Mouse (Mus musculus) liver, embryonic 14.5 days (tissue): ENCODE measurements around the gene Mapk3. TPM values are rescaled to one million over a fixed set of nuclear protein-coding genes. Genes with fewer than 3 reads are reported as not detected.

Experiments used
- ATAC-seq: fragments of 200-750 bp; cut with Nextera tagmentation; 2 replicates; pipeline ENCODE4 v1.8.0; 2017; ENCODE audit warnings: moderate number of reproducible peaks, mild to moderate bottlenecking, moderate library complexity; ENCODE audit not compliant: insufficient read depth
- DNase-seq, 3 experiments: peaks; one replicate each; pipeline ENCODE4 v3.0.0-alpha.2; 2012 to 2013; ENCODE audit warnings: low read depth in 3 of 3, low spot score in 3 of 3
- H3K27ac ChIP-seq: fragments of 300-500 bp; sonication (generic); 2 replicates; pipeline ENCODE4 v1.5.1; 2014; ENCODE audit warnings: moderate library complexity, mild to moderate bottlenecking, control low read depth, inconsistent platforms
- H3K27me3 ChIP-seq: fragments of 300-500 bp; sonication (generic); 2 replicates; pipeline ENCODE4 v1.6.1; 2014; ENCODE audit warnings: mild to moderate bottlenecking, low read length, moderate library complexity; ENCODE audit not compliant: control insufficient read depth, insufficient read depth
- H3K36me3 ChIP-seq: fragments of 300-500 bp; sonication (generic); replicated peaks from 2 replicates; pipeline ENCODE4 v1.6.1; 2014; ENCODE audit warnings: low read depth; ENCODE audit not compliant: control insufficient read depth, insufficient read depth
- H3K4me1 ChIP-seq, 2 experiments: fragments of 200-500 bp in 1 of 2; fragments of 300-500 bp in 1 of 2; sonication (generic) in 1 of 2; replicated peaks; 2 replicates each; pipeline ENCODE4 v1.6.1; 2012 to 2014; ENCODE audit warnings: antibody characterized with exemption in 1 of 2, inconsistent platforms in 1 of 2, low read length in 1 of 2; ENCODE audit not compliant: control insufficient read depth in 2 of 2, insufficient read depth in 2 of 2
- H3K4me2 ChIP-seq: fragments of 300-500 bp; sonication (generic); 2 replicates; pipeline ENCODE4 v1.6.1; 2014; ENCODE audit warnings: low read depth, mild to moderate bottlenecking, control low read depth, moderate library complexity
- H3K4me3 ChIP-seq, 2 experiments: fragments of 200-500 bp in 1 of 2; fragments of 300-500 bp in 1 of 2; sonication (generic) in 1 of 2; 2 replicates each; pipeline ENCODE4 v1.5.1; 2012 to 2014; ENCODE audit warnings: low read depth in 2 of 2, low read length in 2 of 2, mild to moderate bottlenecking in 2 of 2, control low read depth in 1 of 2, inconsistent platforms in 1 of 2, moderate library complexity in 1 of 2; ENCODE audit not compliant: insufficient read depth in 1 of 2
- H3K9ac ChIP-seq: fragments of 300-500 bp; sonication (generic); replicated peaks from 2 replicates; pipeline ENCODE4 v1.6.1; 2014; ENCODE audit warnings: mild to moderate bottlenecking, control low read depth, moderate library complexity
- H3K9me3 ChIP-seq: fragments of 300-500 bp; sonication (generic); 2 replicates; pipeline ENCODE4 v1.6.1; 2016; ENCODE audit warnings: low read length, mixed read lengths; ENCODE audit not compliant: control insufficient read depth
- CTCF ChIP-seq: IDR thresholded peaks from 2 replicates; pipeline ENCODE4 v1.5.1; 2016; ENCODE audit warnings: antibody characterized with exemption, low read depth, control low read depth
- EP300 ChIP-seq: IDR thresholded peaks from 2 replicates; pipeline ENCODE4 v1.6.1; 2016; ENCODE audit warnings: antibody characterized with exemption, low read depth
- WGBS: fragments of 180-500 bp; shearing (Covaris S2); extraction: QIAGEN DNeasy Blood & Tissue Kit; methylation state at CpG from one replicate; pipeline ENCODE4 v1.1.7; 2014; ENCODE audit not compliant: insufficient replicate concordance; 5-methylcytosine and 5-hydroxymethylcytosine counted together
- polyA plus RNA-seq, 2 experiments: library from polyadenylated mRNA; depleted of rRNA in 1 of 2; stranded (reverse) in 1 of 2; unstranded in 1 of 2; fragments of >200 nt; fragmentation: Nextera tagmentation in 1 of 2; extraction: Ambion mirVana in 1 of 2; gene quantifications; 2 replicates each; pipeline versions ENCODE4 v1.2.1 to v1.2.3; 2012 to 2014

The Mapk3 gene
- polyA plus RNA-seq, 2 experiments = 14.4 to 35.9 TPM

- DNase-seq (no peak), ATAC-seq (no peak)
- H3K4me2 ChIP-seq = no peak overlapping the region
- H3K36me3 ChIP-seq = no peaks in the 10 kb centered on the region; the same call in 1 of the 2 replicates
- H3K27ac ChIP-seq = no peak overlapping the region
- no peaks in the 10 kb centered on the region for H3K27me3 ChIP-seq
- no peak for TF ChIP-seq EP300
- TF ChIP-seq CTCF = no peak
- H3K4me3 ChIP-seq = no peak overlapping the region
- WGBS = 66% methylated on average over 6 of the region's 6 CpGs
- no peaks in the 10 kb centered on the region for H3K9me3 ChIP-seq
- peaks cover 7 to 16% of the 10 kb centered on the region in 2 experiments; a peak in 3 of 4 replicates for H3K4me1 ChIP-seq
- H3K9ac ChIP-seq = no peak overlapping the region
These were observed 47.6 kb downstream of the Mapk3 start for GRCm38 (mm10) chr7:126806956-126807355.

GRCm38 (mm10) chr7:126807405-126807804 lies 48.0 kb downstream of the Mapk3 start:
- no peaks in the 10 kb centered on the region for H3K27me3 ChIP-seq
- DNase-seq (no peak), ATAC-seq (no peak)
- no peaks in the 10 kb centered on the region for H3K9me3 ChIP-seq
- 66% methylated on average over 4 of the region's 4 CpGs for WGBS
- H3K36me3 ChIP-seq = no peaks in the 10 kb centered on the region; the same call in 1 of the 2 replicates
- H3K4me3 ChIP-seq = no peak overlapping the region
- TF ChIP-seq EP300 = no peak
- no peak for TF ChIP-seq CTCF
- no peak overlapping the region for H3K4me2 ChIP-seq
- no peak overlapping the region for H3K9ac ChIP-seq
- H3K27ac ChIP-seq = no peak overlapping the region
- H3K4me1 ChIP-seq = peaks cover 7 to 16% of the 10 kb centered on the region in 2 experiments; a peak in 3 of 4 replicates

GRCm38 (mm10) chr7:126808703-126809455 lies 49.5 kb downstream of the Mapk3 start:
- peak; percentile 92 for ATAC-seq
- Histone ChIP-seq H3K36me3 (no peaks in the 10 kb centered on the region; the same call in 1 of the 2 replicates), H3K27ac (peak overlapping the region; percentile 38), H3K9ac (peak overlapping the region; percentile 61), H3K9me3 (no peaks in the 10 kb centered on the region), H3K4me3 (peak overlapping the region; percentile 36 to 56), H3K27me3 (no peaks in the 10 kb centered on the region), H3K4me1 (peaks cover 7 to 14% of the 10 kb centered on the region in 2 experiments; a peak in 3 of 4 replicates), H3K4me2 (peak overlapping the region; percentile 75)
- TF ChIP-seq CTCF (peak; percentile 46), EP300 (no peak)
- 2% methylated on average over 42 of the region's 43 CpGs for WGBS
- peak; percentile 72 to 75 (median 73) for DNase-seq

DNA sequence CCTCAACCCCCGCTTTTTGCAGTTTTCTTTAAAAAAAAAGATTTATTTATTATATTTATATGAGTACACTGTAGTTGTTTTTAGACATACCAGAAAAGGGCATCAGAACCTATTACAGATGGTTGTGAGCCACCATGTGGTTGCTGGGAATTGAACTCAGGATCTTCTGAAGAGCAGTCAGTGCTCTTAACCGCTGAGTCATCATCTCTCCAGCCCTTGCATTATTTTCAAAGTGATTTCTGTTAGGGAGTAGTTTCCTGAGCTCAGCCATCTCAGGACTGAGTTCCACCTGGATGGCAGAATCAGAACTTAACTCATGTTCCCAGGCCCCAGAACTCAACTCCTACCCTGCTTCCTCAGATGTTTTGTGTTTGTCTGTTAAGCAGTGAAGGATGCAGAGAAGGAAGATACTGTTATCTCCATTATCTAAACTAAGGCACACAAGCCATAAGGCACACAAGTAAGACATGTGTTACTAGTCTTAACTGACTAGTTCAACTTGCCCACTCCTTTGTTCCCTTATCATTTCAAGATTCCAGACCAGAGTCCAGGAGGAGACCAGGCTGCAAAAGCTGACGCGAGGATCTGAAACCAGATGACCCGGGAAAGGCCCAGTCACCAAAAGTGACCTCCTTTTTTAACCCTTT lies 50.4 kb downstream of the Mapk3 start:
- H3K9ac ChIP-seq = no peak overlapping the region
- DNase-seq (no peak), ATAC-seq (no peak)
- no peaks in the 10 kb centered on the region; the same call in 1 of the 2 replicates for H3K36me3 ChIP-seq
- H3K4me3 ChIP-seq = no peak overlapping the region; a peak in 1 of 4 replicates
- H3K27me3 ChIP-seq = no peaks in the 10 kb centered on the region
- H3K27ac ChIP-seq = no peak overlapping the region; the same call in 1 of the 2 replicates
- WGBS = 44% methylated on average over 5 of the region's 5 CpGs
- H3K4me2 ChIP-seq = peak overlapping the region; percentile 75
- TF ChIP-seq CTCF = no peak
- no peak for TF ChIP-seq EP300
- H3K9me3 ChIP-seq = no peaks in the 10 kb centered on the region
- peaks cover 7 to 14% of the 10 kb centered on the region in 2 experiments; a peak in 3 of 4 replicates for H3K4me1 ChIP-seq

Other genes with a start within 250 kb of the Mapk3 start
- 45.7 and 58.0 TPM in 2 replicates for gene Eif3c, start 193.2 kb upstream of the Mapk3 start, polyA plus RNA-seq (2012; rRNA removed)
- 94.4 and 96.2 TPM in 2 replicates for gene Eif3c, start 193.2 kb upstream of the Mapk3 start, polyA plus RNA-seq (2014; fragmentation: Nextera tagmentation; extraction: Ambion mirVana)
- gene Apobr, start 174.7 kb upstream of the Mapk3 start, polyA plus RNA-seq (2012; rRNA removed) = 1.2 and 1.6 TPM in 2 replicates
- gene Apobr, start 174.7 kb upstream of the Mapk3 start, polyA plus RNA-seq (2014; fragmentation: Nextera tagmentation; extraction: Ambion mirVana) = 0.69 TPM in 2 replicates
- gene Cln3, start 173.8 kb upstream of the Mapk3 start, polyA plus RNA-seq (2012; rRNA removed) = 8.4 and 8.8 TPM in 2 replicates
- gene Cln3, start 173.8 kb upstream of the Mapk3 start, polyA plus RNA-seq (2014; fragmentation: Nextera tagmentation; extraction: Ambion mirVana) = 7.2 and 9.7 TPM in 2 replicates
- 0.07 TPM in 1 of 2 replicates, not detected in the other for gene Il27, start 164.7 kb upstream of the Mapk3 start, polyA plus RNA-seq (2012; rRNA removed)
- not detected in 2 replicates for gene Il27, start 164.7 kb upstream of the Mapk3 start, polyA plus RNA-seq (2014; fragmentation: Nextera tagmentation; extraction: Ambion mirVana)
- gene Nupr1, start 128.7 kb upstream of the Mapk3 start, polyA plus RNA-seq (2012; rRNA removed) = 1.9 and 2.6 TPM in 2 replicates
- 1.3 and 3.2 TPM in 2 replicates for gene Nupr1, start 128.7 kb upstream of the Mapk3 start, polyA plus RNA-seq (2014; fragmentation: Nextera tagmentation; extraction: Ambion mirVana)
- 19.5 and 24.7 TPM in 2 replicates for gene Sgf29, start 110.3 kb upstream of the Mapk3 start, polyA plus RNA-seq (2012; rRNA removed)
- gene Sgf29, start 110.3 kb upstream of the Mapk3 start, polyA plus RNA-seq (2014; fragmentation: Nextera tagmentation; extraction: Ambion mirVana) = 23.6 and 34.4 TPM in 2 replicates
- 4.5 and 6.4 TPM in 2 replicates for gene Sult1a1, start 83.2 kb upstream of the Mapk3 start, polyA plus RNA-seq (2012; rRNA removed)
- 13.1 and 15.2 TPM in 2 replicates for gene Sult1a1, start 83.2 kb upstream of the Mapk3 start, polyA plus RNA-seq (2014; fragmentation: Nextera tagmentation; extraction: Ambion mirVana)
- gene Bola2, start 64.2 kb upstream of the Mapk3 start, polyA plus RNA-seq (2012; rRNA removed) = 35.8 and 69.8 TPM in 2 replicates
- gene Bola2, start 64.2 kb upstream of the Mapk3 start, polyA plus RNA-seq (2014; fragmentation: Nextera tagmentation; extraction: Ambion mirVana) = 97.2 and 111 TPM in 2 replicates
- 5.7 and 6.3 TPM in 2 replicates for gene Slx1b, start 63.8 kb upstream of the Mapk3 start, polyA plus RNA-seq (2012; rRNA removed)
- gene Slx1b, start 63.8 kb upstream of the Mapk3 start, polyA plus RNA-seq (2014; fragmentation: Nextera tagmentation; extraction: Ambion mirVana) = 1.8 and 2.0 TPM in 2 replicates
- gene Coro1a, start 51.8 kb upstream of the Mapk3 start, polyA plus RNA-seq (2012; rRNA removed) = 48.0 and 52.5 TPM in 2 replicates
- 65.6 and 81.5 TPM in 2 replicates for gene Coro1a, start 51.8 kb upstream of the Mapk3 start, polyA plus RNA-seq (2014; fragmentation: Nextera tagmentation; extraction: Ambion mirVana)
- 1.3 and 2.0 TPM in 2 replicates for gene Gdpd3, start 6.7 kb downstream of the Mapk3 start, polyA plus RNA-seq (2012; rRNA removed)
- gene Gdpd3, start 6.7 kb downstream of the Mapk3 start, polyA plus RNA-seq (2014; fragmentation: Nextera tagmentation; extraction: Ambion mirVana) = 0.27 and 0.59 TPM in 2 replicates
- gene Ypel3, start 17.4 kb downstream of the Mapk3 start, polyA plus RNA-seq (2012; rRNA removed) = 69.9 and 74.2 TPM in 2 replicates
- gene Ypel3, start 17.4 kb downstream of the Mapk3 start, polyA plus RNA-seq (2014; fragmentation: Nextera tagmentation; extraction: Ambion mirVana) = 76.0 and 83.3 TPM in 2 replicates
- gene Tbx6, start 21.9 kb downstream of the Mapk3 start, polyA plus RNA-seq (2012; rRNA removed) = 1.3 and 1.5 TPM in 2 replicates
- 0.43 and 0.47 TPM in 2 replicates for gene Tbx6, start 21.9 kb downstream of the Mapk3 start, polyA plus RNA-seq (2014; fragmentation: Nextera tagmentation; extraction: Ambion mirVana)
- gene Ppp4c, start 32.9 kb downstream of the Mapk3 start, polyA plus RNA-seq (2012; rRNA removed) = 81.8 and 83.2 TPM in 2 replicates
- gene Ppp4c, start 32.9 kb downstream of the Mapk3 start, polyA plus RNA-seq (2014; fragmentation: Nextera tagmentation; extraction: Ambion mirVana) = 105 and 117 TPM in 2 replicates
- gene Fam57b, start 38.1 kb downstream of the Mapk3 start, polyA plus RNA-seq (2012; rRNA removed) = 0.19 and 0.24 TPM in 2 replicates
- not detected in 2 replicates for gene Fam57b, start 38.1 kb downstream of the Mapk3 start, polyA plus RNA-seq (2014; fragmentation: Nextera tagmentation; extraction: Ambion mirVana)
- not detected in 2 replicates for gene 4930451I11Rik, start 72.0 kb downstream of the Mapk3 start, polyA plus RNA-seq (2012; rRNA removed)
- gene 4930451I11Rik, start 72.0 kb downstream of the Mapk3 start, polyA plus RNA-seq (2014; fragmentation: Nextera tagmentation; extraction: Ambion mirVana) = not detected in 2 replicates
- gene Doc2a, start 87.8 kb downstream of the Mapk3 start, polyA plus RNA-seq (2012; rRNA removed) = 0.02 TPM in 1 of 2 replicates, not detected in the other
- 0.18 TPM in 1 of 2 replicates, not detected in the other for gene Doc2a, start 87.8 kb downstream of the Mapk3 start, polyA plus RNA-seq (2014; fragmentation: Nextera tagmentation; extraction: Ambion mirVana)
- 24.7 and 58.1 TPM in 2 replicates for gene Hirip3, start 102.4 kb downstream of the Mapk3 start, polyA plus RNA-seq (2012; rRNA removed)
- 5.2 and 5.6 TPM in 2 replicates for gene Hirip3, start 102.4 kb downstream of the Mapk3 start, polyA plus RNA-seq (2014; fragmentation: Nextera tagmentation; extraction: Ambion mirVana)
- 22.7 and 25.1 TPM in 2 replicates for gene Ino80e, start 102.8 kb downstream of the Mapk3 start, polyA plus RNA-seq (2012; rRNA removed)
- 36.6 and 40.6 TPM in 2 replicates for gene Ino80e, start 102.8 kb downstream of the Mapk3 start, polyA plus RNA-seq (2014; fragmentation: Nextera tagmentation; extraction: Ambion mirVana)
- 16.2 and 16.3 TPM in 2 replicates for gene Taok2, start 125.1 kb downstream of the Mapk3 start, polyA plus RNA-seq (2012; rRNA removed)
- 6.3 and 7.0 TPM in 2 replicates for gene Taok2, start 125.1 kb downstream of the Mapk3 start, polyA plus RNA-seq (2014; fragmentation: Nextera tagmentation; extraction: Ambion mirVana)
- 10.8 and 15.3 TPM in 2 replicates for gene Tmem219, start 163.3 kb downstream of the Mapk3 start, polyA plus RNA-seq (2012; rRNA removed)
- gene Tmem219, start 163.3 kb downstream of the Mapk3 start, polyA plus RNA-seq (2014; fragmentation: Nextera tagmentation; extraction: Ambion mirVana) = 15.7 and 17.1 TPM in 2 replicates
- 4.0 and 4.3 TPM in 2 replicates for gene Kctd13, start 169.3 kb downstream of the Mapk3 start, polyA plus RNA-seq (2012; rRNA removed)
- 3.0 and 4.8 TPM in 2 replicates for gene Kctd13, start 169.3 kb downstream of the Mapk3 start, polyA plus RNA-seq (2014; fragmentation: Nextera tagmentation; extraction: Ambion mirVana)
- gene Asphd1, start 190.0 kb downstream of the Mapk3 start, polyA plus RNA-seq (2012; rRNA removed) = 0.04 TPM in 1 of 2 replicates, not detected in the other
- not detected in 2 replicates for gene Asphd1, start 190.0 kb downstream of the Mapk3 start, polyA plus RNA-seq (2014; fragmentation: Nextera tagmentation; extraction: Ambion mirVana)
- 0.19 and 0.40 TPM in 2 replicates for gene Sez6l2, start 191.0 kb downstream of the Mapk3 start, polyA plus RNA-seq (2012; rRNA removed)
- not detected in 2 replicates for gene Sez6l2, start 191.0 kb downstream of the Mapk3 start, polyA plus RNA-seq (2014; fragmentation: Nextera tagmentation; extraction: Ambion mirVana)
- gene Cdipt, start 216.3 kb downstream of the Mapk3 start, polyA plus RNA-seq (2012; rRNA removed) = 36.4 and 45.9 TPM in 2 replicates
- gene Cdipt, start 216.3 kb downstream of the Mapk3 start, polyA plus RNA-seq (2014; fragmentation: Nextera tagmentation; extraction: Ambion mirVana) = 32.6 and 34.3 TPM in 2 replicates
- gene Cdiptos, start 216.5 kb downstream of the Mapk3 start, polyA plus RNA-seq (2012; rRNA removed) = 0.18 and 0.52 TPM in 2 replicates
- gene Cdiptos, start 216.5 kb downstream of the Mapk3 start, polyA plus RNA-seq (2014; fragmentation: Nextera tagmentation; extraction: Ambion mirVana) = 0.20 and 0.64 TPM in 2 replicates